Mouse (Mus musculus) urinary bladder, postnatal 36 days (tissue): ENCODE measurements at regions not wholly inside any gene's neighbourhood (a gene's known extent, or its start where the extent isn't known, plus 50 kb on each side); places are given as distances from the start of the nearest gene placed in this dataset.

Source experiments
- DNase-seq, 2 experiments: peaks; one replicate each; pipeline ENCODE4 v3.0.0; 2022; ENCODE audit warnings: low spot score in 2 of 2, mixed read lengths in 1 of 2

GRCm38 (mm10) chr19:29194066-29194830 is 57.4 kb upstream of the Jak2 start:
- DNase-seq, result no peak

GRCm38 (mm10) chr19:29196186-29196585 is 55.4 kb upstream of the Jak2 start:
- DNase-seq, result no peak

GRCm38 (mm10) chr19:29198636-29199035 is 53.0 kb upstream of the Jak2 start:
- no peak for DNase-seq

GRCm38 (mm10) chr19:29199117-29199823 is 52.4 kb upstream of the Jak2 start:
- no peak for DNase-seq

- peak in 1 of 2 experiments; percentile 35 for DNase-seq
Measured at GRCm38 (mm10) chr19:29201674-29202073, 50.0 kb upstream of the Jak2 start.
